Mouse (Mus musculus) ES-Bruce4 (cell line): ENCODE measurements at regions not wholly inside any gene's neighbourhood (a gene's known extent, or its start where the extent isn't known, plus 50 kb on each side); places are given as distances from the start of the nearest gene placed in this dataset.

Experiments
- H3K27ac ChIP-seq: 2 replicates; pipeline ENCODE4 v1.5.1; 2012; ENCODE audit warnings: low read length, inconsistent platforms; ENCODE audit not compliant: insufficient read depth
- H3K27me3 ChIP-seq: 2 replicates; pipeline ENCODE4 v1.6.1; 2012; ENCODE audit warnings: mild to moderate bottlenecking, low read length, inconsistent platforms; ENCODE audit not compliant: control insufficient read depth, poor library complexity, insufficient read depth, severe bottlenecking
- H3K36me3 ChIP-seq: 2 replicates; pipeline ENCODE4 v1.6.1; 2012; ENCODE audit warnings: inconsistent platforms, mild to moderate bottlenecking, low read length, moderate library complexity; ENCODE audit not compliant: control insufficient read depth, poor library complexity, insufficient read depth, severe bottlenecking
- H3K4me1 ChIP-seq: one replicate; pipeline ENCODE4 v1.8.1; 2011; ENCODE audit warnings: low read length; ENCODE audit not compliant: control insufficient read depth, insufficient read depth
- H3K4me3 ChIP-seq: 2 replicates; pipeline ENCODE4 v1.5.1; 2011; ENCODE audit warnings: low read depth, mild to moderate bottlenecking, low read length
- H3K9ac ChIP-seq: 2 replicates; pipeline ENCODE4 v1.6.1; 2012; ENCODE audit warnings: low read depth, mild to moderate bottlenecking, inconsistent platforms; ENCODE audit not compliant: poor library complexity, severe bottlenecking
- H3K9me3 ChIP-seq: replicated peaks from 2 replicates; pipeline ENCODE4 v1.6.1; 2012; ENCODE audit warnings: mild to moderate bottlenecking, low read length, inconsistent platforms; ENCODE audit not compliant: control insufficient read depth, poor library complexity, insufficient read depth, severe bottlenecking
- CTCF ChIP-seq: IDR thresholded peaks from one replicate; pipeline ENCODE4 v1.8.1; 2011; ENCODE audit warnings: low read depth, low read length
- EP300 ChIP-seq: IDR thresholded peaks from 2 replicates; pipeline ENCODE4 v1.6.1; 2011; ENCODE audit warnings: low read depth, low read length; ENCODE audit not compliant: insufficient read depth
- POLR2A ChIP-seq: IDR thresholded peaks from one replicate; pipeline ENCODE4 v1.8.1; 2011; ENCODE audit warnings: low read length; ENCODE audit not compliant: insufficient read depth

GRCm38 (mm10) chrX:77446755-77447154 lies 64.1 kb upstream of the Tbl1x start:
- Histone ChIP-seq H3K9me3 (no peaks in the 10 kb centered on the region), H3K4me3 (no peak overlapping the region), H3K27me3 (no peaks in the 10 kb centered on the region), H3K27ac (no peak overlapping the region), H3K4me1 (peaks cover 6% of the 10 kb centered on the region), H3K9ac (no peak overlapping the region), H3K36me3 (no peaks in the 10 kb centered on the region)
- TF ChIP-seq EP300, result no peak
- TF ChIP-seq CTCF, result no peak
- TF ChIP-seq POLR2A, result no peak

- no peak for TF ChIP-seq EP300
- no peak for TF ChIP-seq POLR2A
- TF ChIP-seq CTCF, result no peak
- Histone ChIP-seq H3K4me3 (no peak overlapping the region), H3K9ac (no peak overlapping the region), H3K27me3 (no peaks in the 10 kb centered on the region), H3K9me3 (no peaks in the 10 kb centered on the region), H3K36me3 (no peaks in the 10 kb centered on the region), H3K27ac (no peak overlapping the region), H3K4me1 (no peaks in the 10 kb centered on the region)
These were observed 58.7 kb upstream of the Tbl1x start for GRCm38 (mm10) chrX:77451977-77452675.
